Mouse (Mus musculus): Measurements from ENCODE around the gene Rnf151. TPM values are rescaled to one million over a fixed set of nuclear protein-coding genes. Genes with fewer than 3 reads are reported as not detected.

Gene Rnf151
- polyA plus RNA-seq, 1 experiment from 2014 or later = 0.11 TPM

GRCm38 (mm10) chr17:24743896-24744295 is 26.0 kb upstream of the Rnf151 start:
- ATAC-seq = no peak
- H3K9ac ChIP-seq = no peak overlapping the region
- no peaks in the 10 kb centered on the region for H3K27me3 ChIP-seq (replicated peaks)
- WGBS = 85% methylated on average over 5 of the region's 5 CpGs
- H3K4me2 ChIP-seq (replicated peaks) = no peak overlapping the region
- 0 out of 2 replicates have a peak, but pooled peaks cover 7% of the 10 kb centered on the region for H3K4me1 ChIP-seq (replicated peaks)
- H3K27ac ChIP-seq = no peak overlapping the region
- H3K4me3 ChIP-seq (replicated peaks) = no peak overlapping the region
- H3K9me3 ChIP-seq = no peaks in the 10 kb centered on the region
- 0 out of 2 replicates have a peak, but pooled peaks cover 6% of the 10 kb centered on the region for H3K36me3 ChIP-seq

GRCm38 (mm10) chr17:24742307-24742706 is 24.4 kb upstream of the Rnf151 start:
- Histone ChIP-seq H3K27me3 (replicated peaks) (no peaks in the 10 kb centered on the region), H3K4me2 (replicated peaks) (no peak overlapping the region), H3K27ac (no peak overlapping the region), H3K9ac (no peak overlapping the region), H3K4me3 (replicated peaks) (no peak overlapping the region), H3K36me3 (0 out of 2 replicates have a peak, but pooled peaks cover 6% of the 10 kb centered on the region), H3K4me1 (replicated peaks) (peaks cover 17% of the 10 kb centered on the region), H3K9me3 (no peaks in the 10 kb centered on the region)
- 81% methylated on average over 8 of the region's 8 CpGs for WGBS
- no peak for ATAC-seq

- WGBS = 63% methylated on average over 8 of the region's 8 CpGs
- H3K4me2 ChIP-seq (replicated peaks) = no peak overlapping the region
- H3K9ac ChIP-seq = no peak overlapping the region
- H3K4me3 ChIP-seq (replicated peaks) = no peak overlapping the region
- no peaks in the 10 kb centered on the region for H3K9me3 ChIP-seq
- H3K36me3 ChIP-seq = 0 out of 2 replicates have a peak, but pooled peaks cover 6% of the 10 kb centered on the region
- H3K27ac ChIP-seq = no peak overlapping the region
- H3K4me1 ChIP-seq (replicated peaks) = peaks cover 14% of the 10 kb centered on the region
- ATAC-seq = no peak
- H3K27me3 ChIP-seq (replicated peaks) = no peaks in the 10 kb centered on the region
Observed at GRCm38 (mm10) chr17:24739926-24740325, 22.1 kb upstream of the Rnf151 start.

GRCm38 (mm10) chr17:24738238-24738637 is 20.4 kb upstream of the Rnf151 start:
- no peak overlapping the region for H3K4me2 ChIP-seq (replicated peaks)
- H3K27ac ChIP-seq = no peak overlapping the region
- H3K9ac ChIP-seq = no peak overlapping the region
- H3K27me3 ChIP-seq (replicated peaks) = no peaks in the 10 kb centered on the region
- no peaks in the 10 kb centered on the region for H3K9me3 ChIP-seq
- H3K4me1 ChIP-seq (replicated peaks) = peaks cover 14% of the 10 kb centered on the region
- no peak overlapping the region for H3K4me3 ChIP-seq (replicated peaks)
- whole genome bisulfite sequencing = 79% methylated on average over 4 of the region's 4 CpGs
- 0 out of 2 replicates have a peak, but pooled peaks cover 6% of the 10 kb centered on the region for H3K36me3 ChIP-seq
- no peak for ATAC-seq

- WGBS = 18% methylated on average over 8 of the region's 8 CpGs
- H3K27me3 ChIP-seq (replicated peaks) = no peaks in the 10 kb centered on the region
- no peak overlapping the region for H3K27ac ChIP-seq
- H3K9ac ChIP-seq = peak overlapping the region; percentile 67; the same call in 1 of the 2 replicates
- ATAC-seq = no peak
- peak overlapping the region; percentile 66 for H3K4me3 ChIP-seq (replicated peaks)
- H3K9me3 ChIP-seq = no peaks in the 10 kb centered on the region
- no peaks in the 10 kb centered on the region for H3K36me3 ChIP-seq
- peaks cover 14% of the 10 kb centered on the region for H3K4me1 ChIP-seq (replicated peaks)
- H3K4me2 ChIP-seq (replicated peaks) = peak overlapping the region; percentile 88
Observed at GRCm38 (mm10) chr17:24737135-24737810, 19.4 kb upstream of the Rnf151 start.

- peak within 1 kb of the TSS; percentile 66 for H3K27ac ChIP-seq
- H3K36me3 ChIP-seq = no peaks in the 10 kb centered on the region
- H3K9me3 ChIP-seq = no peaks in the 10 kb centered on the region
- H3K4me3 ChIP-seq (replicated peaks) = peak within 1 kb of the TSS; percentile 66
- H3K4me1 ChIP-seq (replicated peaks) = peaks cover 14% of the 10 kb centered on the region
- no peaks in the 10 kb centered on the region for H3K27me3 ChIP-seq (replicated peaks)
- H3K4me2 ChIP-seq (replicated peaks) = peak within 1 kb of the TSS; percentile 88
- WGBS = under 1% methylated on average over 29 of the region's 29 CpGs
- ATAC-seq = peak; percentile 98
- peak within 1 kb of the TSS; percentile 67 for H3K9ac ChIP-seq
Observed at GRCm38 (mm10) chr17:24736330-24737051, 18.6 kb upstream of the Rnf151 start, which contains the start of gene Msrb1. TSS of gene Msrb1 (plus strand) at chr17:24736642.

- Histone ChIP-seq H3K9me3 (no peaks in the 10 kb centered on the region), H3K4me2 (replicated peaks) (peak overlapping the region; percentile 61), H3K27me3 (replicated peaks) (no peaks in the 10 kb centered on the region), H3K27ac (peak overlapping the region; percentile 54; the same call in 1 of the 2 replicates), H3K36me3 (no peaks in the 10 kb centered on the region), H3K4me1 (replicated peaks) (peaks cover 14% of the 10 kb centered on the region), H3K4me3 (replicated peaks) (no peak overlapping the region), H3K9ac (no peak overlapping the region)
- WGBS = 82% methylated on average over 7 of the region's 7 CpGs
- no peak for ATAC-seq
Observed at GRCm38 (mm10) chr17:24735446-24735845, 17.6 kb upstream of the Rnf151 start.

GRCm38 (mm10) chr17:24734513-24734912 is 16.6 kb upstream of the Rnf151 start:
- WGBS = 82% methylated on average over 1 of the region's 1 CpGs
- no peak overlapping the region for H3K9ac ChIP-seq

GRCm38 (mm10) chr17:24733434-24734050 is 15.7 kb upstream of the Rnf151 start:
- Histone ChIP-seq H3K4me3 (replicated peaks) (no peak overlapping the region), H3K9me3 (no peaks in the 10 kb centered on the region), H3K9ac (no peak overlapping the region), H3K4me2 (replicated peaks) (no peak overlapping the region), H3K4me1 (replicated peaks) (peaks cover 14% of the 10 kb centered on the region), H3K27ac (no peak overlapping the region), H3K36me3 (no peaks in the 10 kb centered on the region), H3K27me3 (replicated peaks) (no peaks in the 10 kb centered on the region)
- 87% methylated on average over 21 of the region's 21 CpGs for WGBS
- ATAC-seq = no peak

More at GRCm38 (mm10) chr17:24734513-24734912, 16.6 kb upstream of the Rnf151 start:
- H3K4me3 ChIP-seq (replicated peaks) = no peak overlapping the region
- H3K9me3 ChIP-seq = no peaks in the 10 kb centered on the region
- no peaks in the 10 kb centered on the region for H3K36me3 ChIP-seq
- H3K4me1 ChIP-seq (replicated peaks) = peaks cover 14% of the 10 kb centered on the region
- H3K27ac ChIP-seq = no peak overlapping the region
- no peaks in the 10 kb centered on the region for H3K27me3 ChIP-seq (replicated peaks)
- no peak for ATAC-seq
- H3K4me2 ChIP-seq (replicated peaks) = no peak overlapping the region

GRCm38 (mm10) chr17:24732233-24732935 is 14.5 kb upstream of the Rnf151 start:
- H3K4me2 ChIP-seq (replicated peaks) = no peak overlapping the region
- H3K9me3 ChIP-seq = no peaks in the 10 kb centered on the region
- H3K36me3 ChIP-seq = no peaks in the 10 kb centered on the region
- H3K27ac ChIP-seq = no peak overlapping the region
- no peak for ATAC-seq
- H3K4me1 ChIP-seq (replicated peaks) = peaks cover 5% of the 10 kb centered on the region
- H3K9ac ChIP-seq = no peak overlapping the region
- no peak overlapping the region for H3K4me3 ChIP-seq (replicated peaks)
- 82% methylated on average over 12 of the region's 12 CpGs for WGBS
- no peaks in the 10 kb centered on the region for H3K27me3 ChIP-seq (replicated peaks)

- Histone ChIP-seq H3K27ac (no peak overlapping the region), H3K4me2 (replicated peaks) (no peak overlapping the region), H3K36me3 (no peaks in the 10 kb centered on the region), H3K4me3 (replicated peaks) (no peak overlapping the region), H3K4me1 (replicated peaks) (no peaks in the 10 kb centered on the region; the same call in 1 of the 2 replicates), H3K27me3 (replicated peaks) (no peaks in the 10 kb centered on the region), H3K9ac (no peak overlapping the region), H3K9me3 (no peaks in the 10 kb centered on the region)
- no peak for ATAC-seq
- 83% methylated on average over 14 of the region's 14 CpGs for WGBS
Observed at GRCm38 (mm10) chr17:24730787-24731186, 12.9 kb upstream of the Rnf151 start.

GRCm38 (mm10) chr17:24729067-24729466 is 11.2 kb upstream of the Rnf151 start:
- Histone ChIP-seq H3K4me2 (replicated peaks) (no peak overlapping the region), H3K4me1 (replicated peaks) (no peaks in the 10 kb centered on the region), H3K27ac (no peak overlapping the region), H3K27me3 (replicated peaks) (no peaks in the 10 kb centered on the region), H3K9me3 (no peaks in the 10 kb centered on the region), H3K36me3 (no peaks in the 10 kb centered on the region), H3K9ac (no peak overlapping the region), H3K4me3 (replicated peaks) (no peak overlapping the region)
- no peak for ATAC-seq
- 60% methylated on average over 6 of the region's 6 CpGs for WGBS

Measured in intestine, embryonic 15.5 days (tissue).